Mouse (Mus musculus): Measurements from ENCODE around the gene Fggy.

DNA sequence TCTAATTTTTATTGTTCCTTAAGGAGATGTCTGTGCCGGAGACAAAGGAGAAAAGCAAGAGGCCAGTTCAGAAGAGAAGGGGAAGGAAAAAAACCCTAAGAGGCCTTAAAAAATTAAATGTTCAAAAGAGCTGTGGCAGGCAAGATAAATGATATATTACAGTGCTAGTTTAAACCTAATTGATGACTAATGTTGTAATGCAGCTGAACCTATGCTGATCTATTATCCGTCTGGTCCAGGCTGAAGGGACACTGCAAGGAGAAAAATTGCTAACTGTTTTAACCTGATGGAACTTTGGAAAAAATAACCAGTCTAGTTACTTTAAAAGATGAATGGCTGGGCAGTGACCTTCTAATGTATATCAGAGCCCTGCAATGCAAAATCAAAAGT lies 36.7 kb upstream of the Fggy start:
- TF ChIP-seq CTCF (IDR thresholded peaks at IDR 0.05; ENCODE audit: low read depth, low read length) (no peak), POLR2A (IDR thresholded peaks at IDR 0.05; ENCODE audit: extremely low read depth, insufficient read depth, low read length) (no peak)
